Comparison of ENCODE assay signal across 8 mouse cellular contexts in genomic region chr4:88640704-88641076, GRCm38 (mm10). TPM values are rescaled to one million over a fixed set of nuclear protein-coding genes. Genes with fewer than 3 reads are reported as not detected.
DNase-seq lines count a peak whose midpoint lies in the region; ATAC-seq and TF ChIP-seq lines count a peak whose summit lies in the region.
"Had no signal": no experiment of that assay in that cellular context is flagged by ENCODE, and none has a peak within 500 bp of the region (broad histone marks: within the 10 kb centered on the region; RNA-seq: fewer than 3 reads in every experiment).

No protein-coding gene starts in this region.

- WGBS in forebrain, embryonic 16.5 days, result 62% methylated on average over 8 of the region's 8 CpGs
- WGBS in liver, embryonic 13.5 days (ENCODE audit: insufficient replicate concordance), result 45% methylated on average over 8 of the region's 8 CpGs

- no peaks in the 10 kb centered on the region for H3K9me3 ChIP-seq in forebrain, embryonic 16.5 days (ENCODE audit: control insufficient read depth, low read length)
- no peaks in the 10 kb centered on the region for H3K9me3 ChIP-seq in liver, embryonic 13.5 days (replicated peaks)

- peak overlapping the region; percentile 46 for H3K4me2 ChIP-seq in forebrain, embryonic 16.5 days (ENCODE audit: low read length)
- peak overlapping the region; percentile 55 for H3K4me2 ChIP-seq in liver, embryonic 13.5 days

- H3K36me3 ChIP-seq in testis, adult 2 months (ENCODE audit: control insufficient read depth, insufficient read depth, low read length), result no peaks in the 10 kb centered on the region
- no peaks in the 10 kb centered on the region for H3K36me3 ChIP-seq in forebrain, embryonic 16.5 days (ENCODE audit: control insufficient read depth, insufficient read depth)
- H3K36me3 ChIP-seq in liver, embryonic 13.5 days, result no peaks in the 10 kb centered on the region

- no peak for TF ChIP-seq POLR2A in testis, adult 2 months (IDR thresholded peaks at IDR 0.05; ENCODE audit: control insufficient read depth, low read depth, low read length)

- no peak overlapping the region for H3K27ac ChIP-seq in testis, adult 2 months (ENCODE audit: control insufficient read depth, insufficient read depth, low read depth, low read length)
- no peak overlapping the region for H3K27ac ChIP-seq in forebrain, embryonic 16.5 days (ENCODE audit: low read length)
- H3K27ac ChIP-seq in liver, embryonic 13.5 days, result no peak overlapping the region

- no peak for DNase-seq in testis, postnatal 14 days (ENCODE audit: low spot score)
- no peak for DNase-seq in liver, embryonic 13.5 days
- no peak for DNase-seq in adrenal gland, adult 8-10 months
- no peak for DNase-seq in retina, postnatal 1 day
- no peak for DNase-seq in left cerebral cortex, postnatal 36 days (ENCODE audit: low spot score in 2 of 2)

- H3K9ac ChIP-seq in forebrain, embryonic 16.5 days (replicated peaks; ENCODE audit: low read depth, low read length), result peak overlapping the region; percentile 34; the same call in 1 of the 2 replicates
- H3K9ac ChIP-seq in liver, embryonic 13.5 days, result no peak overlapping the region

- no peak for TF ChIP-seq CTCF in testis, adult 2 months (IDR thresholded peaks at IDR 0.05; ENCODE audit: control insufficient read depth, insufficient read depth, insufficient replicate concordance, low read depth, low read length)

- intact Hi-C loops in left cerebral cortex, postnatal 36 days (cut with DNase I), result no loop called here

- H3K4me3 ChIP-seq in testis, adult 2 months (ENCODE audit: control insufficient read depth, low read depth, low read length), result peak overlapping the region; percentile 84
- H3K4me3 ChIP-seq in forebrain, embryonic 16.5 days (replicated peaks; ENCODE audit: low read length), result peak overlapping the region; percentile 33
- peak overlapping the region; percentile 47 for H3K4me3 ChIP-seq in liver, embryonic 13.5 days (replicated peaks)

- no peaks in the 10 kb centered on the region for H3K4me1 ChIP-seq in testis, adult 2 months (ENCODE audit: control insufficient read depth, insufficient read depth, low read length)
- H3K4me1 ChIP-seq in forebrain, embryonic 16.5 days (replicated peaks; ENCODE audit: control insufficient read depth, insufficient read depth, low read length), result no peaks in the 10 kb centered on the region
- no peaks in the 10 kb centered on the region for H3K4me1 ChIP-seq in liver, embryonic 13.5 days (replicated peaks)

- no peak for ATAC-seq in forebrain, embryonic 16.5 days
- no peak for ATAC-seq in liver, embryonic 13.5 days (ENCODE audit: low read depth)

- H3K27me3 ChIP-seq in testis, adult 2 months (ENCODE audit: control insufficient read depth, insufficient read depth, low read length), result no peaks in the 10 kb centered on the region
- no peaks in the 10 kb centered on the region for H3K27me3 ChIP-seq in forebrain, embryonic 16.5 days (replicated peaks; ENCODE audit: control insufficient read depth, insufficient read depth, low read length)
- H3K27me3 ChIP-seq in liver, embryonic 13.5 days, result no peaks in the 10 kb centered on the region

RNA-seq across cellular contexts. Expression of gene Ifna13, which starts 3.6 kb away (rescaled TPM):
- not detected in 2 replicates for polyA plus RNA-seq in testis, adult 2 months (2012; rRNA removed)
- not detected in 2 replicates for polyA plus RNA-seq in forebrain, embryonic 16.5 days (2015; fragmentation: Nextera tagmentation; extraction: Ambion mirVana)
- not detected in 2 replicates for polyA plus RNA-seq in liver, embryonic 13.5 days (2015; fragmentation: Nextera tagmentation; extraction: Ambion mirVana)
- not detected for total RNA-seq in adrenal gland, adult 8-10 months (2022)
- not detected for total RNA-seq in left cerebral cortex, postnatal 36 days (2021)
- total RNA-seq: adrenal gland, postnatal 4 days had no signal

RNA-seq across cellular contexts. Expression of gene C87499, which starts 6.5 kb away (rescaled TPM):
- not detected in 2 replicates for polyA plus RNA-seq in testis, adult 2 months (2012; rRNA removed)
- polyA plus RNA-seq in forebrain, embryonic 16.5 days (2015; fragmentation: Nextera tagmentation; extraction: Ambion mirVana), result not detected in 2 replicates
- not detected in 2 replicates for polyA plus RNA-seq in liver, embryonic 13.5 days (2015; fragmentation: Nextera tagmentation; extraction: Ambion mirVana)
- not detected for total RNA-seq in adrenal gland, adult 8-10 months (2022)
- total RNA-seq in left cerebral cortex, postnatal 36 days (2021), result not detected
- total RNA-seq: adrenal gland, postnatal 4 days had no signal

RNA-seq across cellular contexts. Expression of gene Ifna16, which starts 36.0 kb away (rescaled TPM):
- not detected in 2 replicates for polyA plus RNA-seq in testis, adult 2 months (2012; rRNA removed)
- polyA plus RNA-seq in forebrain, embryonic 16.5 days (2015; fragmentation: Nextera tagmentation; extraction: Ambion mirVana), result not detected in 2 replicates
- not detected in 2 replicates for polyA plus RNA-seq in liver, embryonic 13.5 days (2015; fragmentation: Nextera tagmentation; extraction: Ambion mirVana)
- not detected for total RNA-seq in adrenal gland, adult 8-10 months (2022)
- not detected for total RNA-seq in left cerebral cortex, postnatal 36 days (2021)
- total RNA-seq: adrenal gland, postnatal 4 days had no signal

RNA-seq across cellular contexts. Expression of gene Ifna12, which starts 37.5 kb away (rescaled TPM):
- polyA plus RNA-seq in testis, adult 2 months (2012; rRNA removed), result not detected in 2 replicates
- polyA plus RNA-seq in forebrain, embryonic 16.5 days (2015; fragmentation: Nextera tagmentation; extraction: Ambion mirVana), result not detected in 2 replicates
- not detected in 2 replicates for polyA plus RNA-seq in liver, embryonic 13.5 days (2015; fragmentation: Nextera tagmentation; extraction: Ambion mirVana)
- total RNA-seq in adrenal gland, adult 8-10 months (2022), result not detected
- total RNA-seq in left cerebral cortex, postnatal 36 days (2021), result not detected
- total RNA-seq: adrenal gland, postnatal 4 days had no signal

RNA-seq across cellular contexts. Expression of gene Ifna2, which starts 43.0 kb away (rescaled TPM):
- polyA plus RNA-seq in testis, adult 2 months (2012; rRNA removed), result not detected in 2 replicates
- not detected in 2 replicates for polyA plus RNA-seq in forebrain, embryonic 16.5 days (2015; fragmentation: Nextera tagmentation; extraction: Ambion mirVana)
- polyA plus RNA-seq in liver, embryonic 13.5 days (2015; fragmentation: Nextera tagmentation; extraction: Ambion mirVana), result not detected in 2 replicates
- total RNA-seq in adrenal gland, adult 8-10 months (2022), result not detected
- total RNA-seq in left cerebral cortex, postnatal 36 days (2021), result not detected
- total RNA-seq: adrenal gland, postnatal 4 days had no signal

Comparison
In these comparisons a context has a peak if more than half of its experiments do, and no peak if none do; other contexts are left out.
1. H3K4me3 ChIP-seq: peak in every context shown above with its lines; median percentile 84 in testis, adult 2 months; 47 in liver, embryonic 13.5 days; 33 in forebrain, embryonic 16.5 days.